Mouse (Mus musculus): ENCODE data around the gene Myo18a.
A peak's percentile ranks its signal among the peaks of the same experiment; 100 is the strongest.
"Not testable (repeated sequence)": the region's sequence is repeated elsewhere in the genome, so short reads cannot be mapped to it uniquely, and the experiment has no call there.

The Myo18a gene

DNA sequence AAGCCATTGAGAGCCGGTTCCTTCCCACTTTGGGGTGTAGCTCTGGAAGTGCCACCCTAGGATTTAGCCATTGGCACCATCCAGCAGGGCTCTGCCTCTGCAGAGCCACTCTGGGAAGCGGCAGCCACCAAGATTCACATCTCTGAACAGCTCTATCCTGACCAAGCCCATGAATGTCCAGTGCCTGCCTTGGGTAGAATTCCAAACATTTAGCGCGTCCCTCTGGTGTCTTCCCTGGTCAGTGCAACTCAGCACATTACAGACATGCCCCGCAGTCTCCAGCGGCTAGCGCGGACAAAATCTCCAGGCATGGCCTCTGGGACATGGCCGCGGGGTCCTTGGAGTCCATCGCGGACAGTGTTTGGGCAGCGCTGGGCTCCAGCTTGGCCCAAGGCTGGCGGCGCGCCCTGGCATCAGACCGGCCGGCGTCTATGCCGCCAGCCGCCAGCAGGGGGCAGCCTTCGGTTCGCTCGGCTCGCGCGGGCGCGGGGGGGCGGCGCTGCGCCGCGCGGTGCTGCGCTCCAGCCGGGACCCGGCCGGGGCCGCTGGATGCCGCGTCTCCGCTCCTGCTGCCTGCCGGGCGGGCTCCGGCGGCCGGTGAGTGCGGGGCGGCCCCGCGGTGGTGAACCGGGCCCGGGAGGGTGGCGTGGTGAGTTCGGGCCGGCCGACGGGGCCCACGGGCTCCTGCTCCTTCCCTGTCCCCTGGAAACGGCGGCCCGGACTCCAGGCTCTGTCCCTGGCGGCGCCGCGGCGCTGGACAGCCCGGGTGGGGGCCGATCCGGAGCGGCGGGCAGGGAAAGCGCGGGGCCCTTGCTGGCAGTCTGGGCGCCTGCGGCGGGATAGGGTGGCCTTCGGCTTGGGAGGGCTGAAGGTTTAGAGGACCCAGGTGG lies at the start of gene Myo18a:
Gene Myo18a, plus strand, starts transcription at position 464 of the 890 bp plus-strand sequence.
- DNase-seq (ENCODE audit: low read depth, low spot score), result peak; percentile 81

GRCm38 (mm10) chr11:77713736-77714135 lies 49.3 kb upstream of the Myo18a start:
- DNase-seq (ENCODE audit: low read depth, low spot score), result no peak

GRCm38 (mm10) chr11:77719055-77719454 lies 44.0 kb upstream of the Myo18a start:
- DNase-seq (ENCODE audit: low read depth, low spot score), result no peak

DNA sequence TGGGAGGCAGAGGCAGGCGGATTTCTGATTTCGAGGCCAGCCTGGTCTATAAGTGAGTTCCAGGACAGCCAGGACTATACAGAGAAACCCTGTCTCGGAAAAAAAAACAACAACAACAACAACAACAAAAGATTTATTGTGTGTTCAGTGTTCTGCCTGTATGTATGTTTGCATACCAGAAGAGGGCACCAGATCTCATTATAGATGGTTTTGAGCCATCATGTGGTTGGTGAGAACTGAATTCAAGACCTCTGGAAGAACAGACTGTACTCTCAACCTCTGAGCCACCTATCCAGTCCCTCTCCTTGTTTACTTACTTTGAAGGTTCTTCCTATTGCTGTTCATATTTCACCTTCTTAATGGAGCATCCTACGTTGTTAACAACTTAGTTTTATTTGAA lies 41.7 kb upstream of the Myo18a start:
- peak; percentile 11 for DNase-seq (ENCODE audit: low read depth, low spot score)

- no peak for DNase-seq (ENCODE audit: low read depth, low spot score)
Observed at GRCm38 (mm10) chr11:77724766-77725165, 38.3 kb upstream of the Myo18a start.

DNA sequence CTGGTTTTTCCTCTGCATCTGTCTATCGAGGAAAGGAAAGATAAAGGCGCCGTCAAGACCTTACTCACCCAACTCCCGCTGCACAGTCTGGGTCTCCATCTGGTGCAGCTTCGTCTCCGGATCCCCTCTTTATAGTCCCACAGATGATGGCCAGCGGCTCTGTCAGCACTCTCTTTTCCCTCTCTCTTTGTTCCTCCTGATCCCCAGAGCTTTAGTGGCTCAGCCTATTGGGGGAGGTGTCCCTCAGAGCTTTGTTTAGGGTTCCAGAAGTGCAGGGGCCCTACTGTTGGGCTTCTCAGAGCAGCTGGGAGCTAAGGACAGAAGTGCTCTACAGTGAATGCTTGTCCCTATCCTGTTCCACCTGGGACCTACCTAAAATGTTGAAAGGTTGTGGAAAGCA lies 37.9 kb upstream of the Myo18a start, which contains the start of gene Cryba1:
Gene Cryba1, minus strand, starts transcription at position 101 of the 400 bp plus-strand sequence.
- no peak for DNase-seq (ENCODE audit: low read depth, low spot score)

GRCm38 (mm10) chr11:77728587-77728986 lies 34.5 kb upstream of the Myo18a start:
- no peak for DNase-seq (ENCODE audit: low read depth, low spot score)

DNA sequence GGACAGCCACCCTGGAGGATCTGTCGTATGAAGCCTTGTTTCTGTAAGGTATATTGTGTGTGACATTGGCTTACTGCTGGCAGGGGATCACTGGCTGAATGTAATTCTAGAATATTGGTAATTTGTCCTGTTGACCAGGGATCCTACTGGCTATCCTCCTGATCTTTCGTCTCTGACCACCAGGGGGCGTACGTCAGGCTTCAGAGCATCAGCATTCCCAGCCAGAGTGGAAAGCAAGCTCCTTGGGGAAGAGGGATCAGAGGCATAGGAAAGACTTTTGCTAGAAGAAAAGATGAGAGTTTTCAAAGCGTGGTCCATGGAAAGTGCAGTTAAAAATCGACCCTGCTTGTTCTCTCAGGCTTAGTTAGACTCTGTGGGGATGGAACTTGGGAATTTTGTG lies 25.8 kb upstream of the Myo18a start:
- DNase-seq (ENCODE audit: low read depth, low spot score), result peak; percentile 51

- no peak for DNase-seq (ENCODE audit: low read depth, low spot score)
Observed at GRCm38 (mm10) chr11:77738555-77738954, 24.5 kb upstream of the Myo18a start.

DNA sequence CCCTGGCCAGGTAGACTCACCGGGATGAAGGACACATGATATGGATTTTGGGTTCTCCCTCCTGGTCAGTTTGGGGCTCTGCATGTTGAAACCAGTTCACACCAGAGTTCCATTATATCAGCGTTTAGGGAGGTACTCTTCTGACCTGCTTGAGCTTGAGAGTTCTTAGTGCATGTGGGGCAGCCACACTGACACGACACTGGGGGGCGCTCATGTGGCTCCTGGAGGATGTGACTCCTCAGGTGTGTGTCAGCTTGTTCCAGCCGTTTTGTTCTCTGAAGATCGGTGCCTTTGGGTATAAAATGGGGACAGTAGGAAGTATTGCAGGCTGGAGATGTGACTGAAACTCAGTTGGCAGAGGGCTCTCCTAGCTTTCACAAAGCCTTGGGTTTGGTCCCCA lies 19.1 kb upstream of the Myo18a start:
- DNase-seq (ENCODE audit: low read depth, low spot score), result peak; percentile 22

- DNase-seq (ENCODE audit: low read depth, low spot score), result no peak
Observed at GRCm38 (mm10) chr11:77746652-77747051, 16.4 kb upstream of the Myo18a start.

- DNase-seq (ENCODE audit: low read depth, low spot score), result not testable (repeated sequence)
Observed at GRCm38 (mm10) chr11:77747103-77747502, 15.9 kb upstream of the Myo18a start.

DNA sequence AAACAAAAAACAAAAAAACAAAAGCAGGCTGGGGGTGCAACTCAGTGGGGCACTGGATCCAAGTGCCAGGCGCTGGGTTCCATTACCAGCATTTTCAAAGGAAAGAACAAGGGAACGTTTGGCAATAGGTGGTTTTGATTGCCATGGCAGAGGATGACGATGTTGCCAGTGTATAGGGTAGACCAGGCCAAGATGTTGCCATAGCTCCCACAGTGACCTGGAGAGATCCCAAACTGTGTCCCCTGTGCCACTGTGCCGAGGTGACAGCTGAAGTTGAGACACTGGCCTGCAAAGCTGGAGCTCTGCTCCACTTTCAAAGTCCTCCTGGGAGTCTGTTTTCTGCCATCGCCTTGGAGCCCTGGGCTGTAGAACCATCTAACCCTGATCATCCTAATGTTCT lies 14.1 kb upstream of the Myo18a start:
- no peak for DNase-seq (ENCODE audit: low read depth, low spot score)

- DNase-seq (ENCODE audit: low read depth, low spot score), result no peak
Observed at GRCm38 (mm10) chr11:77752525-77752924, 10.5 kb upstream of the Myo18a start.

DNA sequence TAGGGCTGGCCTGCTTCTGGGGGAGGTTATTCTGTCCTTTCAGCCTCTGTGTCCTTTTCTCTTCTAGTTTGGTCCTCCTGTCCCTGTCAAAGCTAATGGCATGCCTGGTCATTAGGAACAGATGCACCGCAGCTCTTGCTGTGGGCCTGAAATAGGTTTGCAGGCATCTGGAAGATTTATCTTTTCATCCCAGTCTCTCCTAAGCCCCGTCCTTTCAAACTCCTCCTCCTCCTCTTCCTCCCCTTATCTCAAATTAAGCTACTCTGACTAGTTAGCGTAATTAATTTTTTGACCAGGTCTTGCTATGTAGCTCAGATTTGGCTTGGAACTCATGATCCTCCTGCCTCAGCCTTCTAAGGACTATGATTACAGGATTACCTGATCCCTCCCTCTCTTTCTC lies 9.6 kb upstream of the Myo18a start:
- no peak for DNase-seq (ENCODE audit: low read depth, low spot score)

GRCm38 (mm10) chr11:77760031-77760430 lies 3.0 kb upstream of the Myo18a start:
- no peak for DNase-seq (ENCODE audit: low read depth, low spot score)

GRCm38 (mm10) chr11:77763673-77764340 lies 761 bp downstream of the Myo18a start:
- peak; percentile 17 for DNase-seq (ENCODE audit: low read depth, low spot score)

DNA sequence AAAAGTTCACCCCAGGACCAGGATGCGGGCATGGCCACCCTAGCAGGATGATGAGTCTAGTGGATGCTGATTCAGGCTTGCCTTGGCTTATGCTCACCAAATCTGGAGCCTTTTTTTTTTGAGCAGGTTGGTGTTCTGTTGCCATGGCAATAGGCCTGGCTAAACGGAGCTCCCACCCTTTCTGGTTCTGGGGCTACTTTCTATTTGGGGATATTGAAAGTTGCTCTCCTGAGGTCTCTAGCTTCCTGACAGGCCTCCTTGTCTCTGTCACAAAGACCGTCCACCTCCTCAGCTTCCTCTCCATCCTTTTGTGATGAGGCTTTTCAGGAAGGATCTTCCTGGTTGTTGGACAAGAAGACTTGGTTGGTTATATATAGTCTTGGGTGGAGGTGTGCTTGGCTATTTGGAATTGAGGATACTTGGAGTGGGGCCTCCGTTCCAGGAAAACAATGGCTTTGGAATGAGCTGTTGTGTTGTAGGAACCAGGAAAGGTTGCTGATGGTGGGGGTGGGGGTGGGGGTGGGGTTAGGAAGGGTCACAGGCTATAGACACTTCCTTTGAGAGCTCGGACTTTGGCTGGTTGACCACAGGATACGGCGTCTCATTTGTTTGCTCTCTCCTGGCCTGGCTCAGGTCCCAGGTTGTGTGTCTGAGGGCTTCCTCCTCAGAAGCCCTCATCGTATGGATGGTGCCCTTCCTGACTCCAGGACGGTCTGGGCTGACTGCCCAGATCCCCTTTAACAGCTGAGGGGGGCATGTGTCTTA lies 1.8 kb downstream of the Myo18a start:
- no peak for DNase-seq (ENCODE audit: low read depth, low spot score)

- no peak for DNase-seq (ENCODE audit: low read depth, low spot score)
Observed at GRCm38 (mm10) chr11:77765459-77765777, 2.4 kb downstream of the Myo18a start.

DNA sequence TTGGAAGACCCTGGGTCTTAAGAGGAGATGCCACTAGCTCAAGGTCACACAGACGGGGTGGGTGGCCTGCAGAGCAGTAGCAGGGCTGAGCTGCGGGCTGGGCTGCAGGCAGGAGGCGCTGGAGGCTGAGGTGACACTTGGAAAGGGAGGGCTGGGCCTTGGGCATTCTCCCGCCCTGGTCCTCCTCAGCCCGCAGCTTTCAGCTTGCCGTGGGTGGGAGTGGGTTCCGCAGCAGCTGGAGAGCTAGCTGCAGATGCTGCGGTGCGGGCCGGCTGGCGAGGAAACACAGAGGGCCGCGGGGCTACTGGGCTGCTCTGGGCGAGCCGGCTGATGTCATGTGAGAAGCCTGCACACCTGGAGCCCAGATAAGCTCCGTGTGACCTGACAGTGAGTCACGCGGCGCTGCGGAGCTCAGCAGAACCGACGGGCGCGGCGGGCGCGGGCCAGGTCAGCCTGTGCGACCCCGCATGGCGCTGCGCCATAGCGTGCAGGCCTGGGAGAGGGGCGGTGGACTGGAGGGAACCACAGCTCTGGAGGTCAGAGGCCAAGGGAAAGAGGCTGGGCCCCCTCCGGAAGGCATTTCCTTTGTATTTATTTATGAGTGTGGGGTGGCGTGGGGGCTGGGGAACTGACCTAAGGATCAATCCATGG lies 3.4 kb downstream of the Myo18a start:
- peak; percentile 56 for DNase-seq (ENCODE audit: low read depth, low spot score)

DNA sequence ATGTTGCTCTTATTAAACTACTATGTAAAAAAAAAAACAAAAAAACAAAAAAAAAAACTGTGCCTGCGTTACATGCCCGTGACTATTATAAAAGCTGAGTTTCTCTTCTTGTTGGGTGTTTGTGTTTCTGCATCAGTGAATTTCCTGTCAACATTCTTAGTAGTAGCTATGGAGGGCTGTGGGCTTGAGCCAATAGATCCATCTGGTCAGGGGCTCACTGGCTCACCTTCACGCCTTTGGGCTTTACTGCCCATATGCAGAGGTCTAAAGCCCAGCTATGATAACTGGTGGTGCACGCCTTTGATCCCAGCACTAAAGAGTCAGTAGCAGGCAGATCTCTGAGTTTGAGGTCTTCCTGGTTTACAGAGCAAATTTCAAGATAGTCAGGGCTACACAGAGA lies 6.5 kb downstream of the Myo18a start:
- DNase-seq (ENCODE audit: low read depth, low spot score), result no peak

DNA sequence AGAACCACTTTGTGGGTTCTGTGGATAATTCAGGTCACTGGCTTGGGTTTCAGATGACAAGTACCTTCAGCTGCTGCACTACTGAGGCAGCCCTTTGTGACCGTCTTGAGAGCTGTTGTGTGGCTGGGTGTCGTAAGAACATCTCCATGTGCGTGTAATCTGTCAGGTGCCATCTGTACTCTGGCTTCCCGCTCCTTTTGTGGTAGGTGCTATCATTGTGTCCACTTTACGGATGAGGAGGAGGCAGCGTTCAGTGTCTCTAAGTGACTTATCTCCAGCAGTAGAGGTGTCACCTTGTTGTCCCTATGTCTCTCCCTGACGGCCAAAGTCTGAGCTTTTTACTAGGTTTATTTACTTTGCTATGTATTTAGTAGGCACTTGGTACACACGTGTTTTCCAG lies 7.3 kb downstream of the Myo18a start:
- DNase-seq (ENCODE audit: low read depth, low spot score), result no peak

Data from CD4-positive helper T cell, adult 2 months (primary cell).